Mouse (Mus musculus) CH12.LX (cell line): Measurements from ENCODE around the gene Edem3. TPM values are rescaled to one million over a fixed set of nuclear protein-coding genes. Genes with fewer than 3 reads are reported as not detected.

ENCODE experiments used
- DNase-seq: peaks from one replicate; pipeline ENCODE4 v3.0.0-alpha.2; 2013; ENCODE audit errors: extremely low read depth
- H3K27ac ChIP-seq: 2 replicates; pipeline ENCODE4 v1.5.1; 2012; ENCODE audit warnings: low read depth, mild to moderate bottlenecking, control low read depth, moderate library complexity; ENCODE audit not compliant: insufficient read depth
- H3K27me3 ChIP-seq: replicated peaks from 2 replicates; pipeline ENCODE3; 2012; ENCODE audit warnings: inconsistent platforms
- H3K36me3 ChIP-seq, 2 experiments: replicated peaks in 1 of 2; 2 replicates each; pipeline versions ENCODE3 to v1.6.1; 2012; ENCODE audit warnings: inconsistent platforms in 1 of 2, low read length in 1 of 2, mild to moderate bottlenecking in 1 of 2, mixed read lengths in 1 of 2, moderate library complexity in 1 of 2; ENCODE audit not compliant: control insufficient read depth in 1 of 2, insufficient read depth in 1 of 2
- H3K4me1 ChIP-seq, 2 experiments: 2 replicates each; pipeline ENCODE4 v1.6.1; 2012; ENCODE audit warnings: inconsistent platforms in 1 of 2, moderate library complexity in 1 of 2; ENCODE audit not compliant: insufficient read depth in 2 of 2, control insufficient read depth in 1 of 2
- H3K4me2 ChIP-seq: 2 replicates; pipeline ENCODE4 v1.6.1; 2012; ENCODE audit warnings: low read depth, mild to moderate bottlenecking, control low read depth; ENCODE audit not compliant: poor library complexity, insufficient read depth, severe bottlenecking
- H3K4me3 ChIP-seq, 3 experiments: fragments of 150-350 bp in 1 of 3; sonication (generic) in 1 of 3; replicated peaks in 1 of 3; 2 replicates each; pipeline versions ENCODE3 to v1.5.1; 2011 to 2012; ENCODE audit warnings: low read depth in 2 of 3, low read length in 2 of 3, mild to moderate bottlenecking in 2 of 3, moderate library complexity in 2 of 3, control low read depth in 1 of 3, improper control_type of control experiment in 1 of 3, inconsistent platforms in 1 of 3, mixed read lengths in 1 of 3; ENCODE audit not compliant: poor library complexity in 1 of 3
- H3K79me2 ChIP-seq: replicated peaks from 2 replicates; pipeline ENCODE4 v1.6.1; 2012; ENCODE audit warnings: mild to moderate bottlenecking, moderate library complexity; ENCODE audit not compliant: control insufficient read depth, poor library complexity, insufficient read depth, severe bottlenecking; ENCODE audit errors: extremely low read depth
- H3K9ac ChIP-seq: 2 replicates; pipeline ENCODE4 v1.6.1; 2012; ENCODE audit warnings: low read depth, mild to moderate bottlenecking, control low read depth, moderate library complexity; ENCODE audit not compliant: insufficient read depth
- H3K9me3 ChIP-seq: replicated peaks from 2 replicates; pipeline ENCODE3; 2012; ENCODE audit warnings: low read length, inconsistent platforms, mixed read lengths
- BHLHE40 ChIP-seq: IDR thresholded peaks from 2 replicates; pipeline ENCODE4 v1.6.1; 2011; ENCODE audit warnings: mild to moderate bottlenecking, low read depth, low read length, improper control_type of control experiment
- CTCF ChIP-seq, 2 experiments: IDR thresholded peaks in 1 of 2; conservative IDR thresholded peaks in 1 of 2; 2 replicates each; pipeline ENCODE4 v1.5.1; 2011 to 2012; ENCODE audit warnings: low read depth in 2 of 2, low read length in 2 of 2, improper control_type of control experiment in 1 of 2, inconsistent platforms in 1 of 2, mild to moderate bottlenecking in 1 of 2, moderate library complexity in 1 of 2
- E2F4 ChIP-seq: IDR thresholded peaks from 2 replicates; pipeline ENCODE4 v1.6.1; 2011; ENCODE audit warnings: low read depth, low read length, improper control_type of control experiment; ENCODE audit not compliant: insufficient replicate concordance
- ELF1 ChIP-seq: IDR thresholded peaks from 2 replicates; pipeline ENCODE4 v1.6.1; 2014; ENCODE audit warnings: low read depth, mild to moderate bottlenecking, inconsistent platforms, low read length, improper control_type of control experiment
- ETS1 ChIP-seq: conservative IDR thresholded peaks from 2 replicates; pipeline ENCODE4 v1.6.1; 2012; ENCODE audit warnings: low read depth, mild to moderate bottlenecking, inconsistent platforms, low read length, improper control_type of control experiment, moderate library complexity
- JUND ChIP-seq: conservative IDR thresholded peaks from 2 replicates; pipeline ENCODE4 v1.6.1; 2011; ENCODE audit warnings: low read depth, low read length, improper control_type of control experiment
- MAX ChIP-seq: IDR thresholded peaks from 2 replicates; pipeline ENCODE4 v1.6.1; 2011; ENCODE audit warnings: low read length, improper control_type of control experiment
- MAZ ChIP-seq: IDR thresholded peaks from 2 replicates; pipeline ENCODE4 v1.6.1; 2012; ENCODE audit warnings: low read depth, mild to moderate bottlenecking, inconsistent platforms, low read length, improper control_type of control experiment, moderate library complexity
- MXI1 ChIP-seq: IDR thresholded peaks from 2 replicates; pipeline ENCODE4 v1.6.1; 2011; ENCODE audit warnings: mild to moderate bottlenecking, low read depth, low read length, improper control_type of control experiment
- MYC ChIP-seq: IDR thresholded peaks from 2 replicates; pipeline ENCODE4 v1.6.1; 2011; ENCODE audit warnings: low read depth, mild to moderate bottlenecking, improper control_type of control experiment, low read length
- NRF1 ChIP-seq: IDR thresholded peaks from 2 replicates; pipeline ENCODE4 v1.6.1; 2014; ENCODE audit warnings: low read depth, mild to moderate bottlenecking, inconsistent platforms, low read length, improper control_type of control experiment, moderate library complexity
- SIN3A ChIP-seq: IDR thresholded peaks from 2 replicates; pipeline ENCODE4 v1.6.1; 2012; ENCODE audit warnings: low read length, improper control_type of control experiment, inconsistent platforms
- TBP ChIP-seq: conservative IDR thresholded peaks from 2 replicates; pipeline ENCODE4 v1.6.1; 2011; ENCODE audit warnings: low read depth, low read length, improper control_type of control experiment
- UBTF ChIP-seq: IDR thresholded peaks from 2 replicates; pipeline ENCODE4 v1.6.1; 2012; ENCODE audit warnings: low read depth, mild to moderate bottlenecking, inconsistent platforms, low read length, improper control_type of control experiment, moderate library complexity
- USF1 ChIP-seq: IDR thresholded peaks from 2 replicates; pipeline ENCODE4 v1.6.1; 2014; ENCODE audit warnings: low read depth, mild to moderate bottlenecking, inconsistent platforms, low read length, improper control_type of control experiment
- USF2 ChIP-seq: conservative IDR thresholded peaks from 2 replicates; pipeline ENCODE4 v1.6.1; 2011; ENCODE audit warnings: low read depth, low read length, improper control_type of control experiment
- ZC3H11A ChIP-seq: IDR thresholded peaks from 2 replicates; pipeline ENCODE4 v1.6.1; 2012; ENCODE audit warnings: low read depth, mild to moderate bottlenecking, inconsistent platforms, low read length, improper control_type of control experiment
- ZKSCAN1 ChIP-seq: IDR thresholded peaks from 2 replicates; pipeline ENCODE4 v1.6.1; 2012; ENCODE audit warnings: low read depth, inconsistent platforms, low read length, improper control_type of control experiment, borderline replicate concordance
- ZMIZ1 ChIP-seq: IDR thresholded peaks from 2 replicates; pipeline ENCODE4 v1.6.1; 2012; ENCODE audit warnings: low read depth, mild to moderate bottlenecking, inconsistent platforms, low read length, improper control_type of control experiment
- dilution Hi-C: fragments of 300-500 bp; cut with MboI; formaldehyde crosslinking; loops from 2 replicates; pipeline ENCODE4 v1.14.3; 2020; ENCODE audit warnings: low sequenced_read_pairs; ENCODE audit not compliant: extremely low pct_unique_long_range_greater_than_20kb, extremely low pct_ligation_motif_present
- in situ Hi-C: fragments of 300-500 bp; cut with MboI; formaldehyde crosslinking; loops from 3 replicates; pipeline ENCODE4 v1.14.3; 2019; ENCODE audit warnings: low sequenced_read_pairs, low pct_ligation_motif_present, low pct_unique_long_range_greater_than_20kb, mixed read lengths
- polyA plus RNA-seq: library from polyadenylated mRNA; unstranded; fragments of >175 nt; gene quantifications from 2 replicates; pipeline ENCODE4 v1.2.1, GENCODE M21; 2012; ENCODE audit warnings: low read depth; ENCODE audit not compliant: insufficient read length
- total RNA-seq, 2 experiments: library from RNA; depleted of rRNA; stranded (reverse); fragments of 300-350 nt in 1 of 2; fragments of >200 nt in 1 of 2; gene quantifications; 2 replicates each; pipeline ENCODE4 v1.2.3; 2012 to 2014

The Edem3 gene
- total and polyA plus RNA-seq, 3 experiments: 9.8 to 15.8 (median 10.6) TPM

DNA sequence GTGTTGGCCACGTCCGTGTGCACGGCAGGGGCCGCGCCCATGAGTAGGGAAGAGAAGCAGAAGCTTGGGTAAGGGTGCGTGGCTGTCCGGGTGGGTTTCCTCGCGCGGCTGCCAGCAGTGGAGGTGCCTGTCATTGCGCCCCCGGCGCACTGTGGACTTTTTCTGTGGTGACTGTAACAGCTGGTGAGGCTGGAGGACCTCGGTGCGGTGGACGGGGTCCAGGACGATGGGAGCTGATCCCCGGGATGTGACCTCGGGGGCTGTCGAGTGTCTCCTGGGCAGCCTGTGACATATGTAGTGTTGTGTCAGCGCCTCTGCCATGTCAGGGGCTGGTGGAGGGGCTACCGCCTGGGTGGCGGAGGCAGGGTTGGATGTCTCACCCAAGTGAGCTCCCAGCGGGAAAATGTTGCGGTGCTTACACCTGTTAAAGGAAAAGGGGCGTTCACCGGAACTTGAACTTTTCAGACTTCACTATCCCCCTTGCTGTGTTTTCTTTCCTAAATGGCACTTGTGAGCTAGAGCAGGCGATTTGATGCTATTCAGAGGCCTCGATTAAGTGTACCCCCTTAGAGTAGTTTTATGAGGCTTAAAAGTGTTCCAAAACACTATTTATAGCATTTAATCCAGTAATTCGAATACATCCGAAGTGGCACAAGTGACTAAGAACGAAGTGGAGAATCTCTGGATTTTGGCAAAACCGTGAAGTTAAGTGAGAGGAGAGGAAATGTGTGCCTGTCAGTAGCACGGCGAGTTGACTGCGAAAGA, 671 bp downstream of the Edem3 start:
- DNase-seq: no peak

DNA sequence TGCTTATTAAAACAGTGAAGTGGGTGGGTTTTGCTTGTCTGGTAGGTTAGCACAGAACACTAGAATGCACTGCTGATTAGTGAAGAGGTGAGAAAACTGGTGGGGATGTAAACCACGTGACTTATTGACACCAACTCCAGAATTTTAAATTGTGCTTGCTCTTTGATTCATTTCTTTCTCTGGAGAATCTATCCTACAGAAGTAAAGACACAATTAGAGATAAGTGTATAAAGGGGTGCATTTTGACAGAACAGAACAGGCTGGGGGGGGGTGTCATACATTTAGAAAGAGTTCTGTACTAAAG, 1.2 kb downstream of the Edem3 start:
- dilution Hi-C loops: no loop called here
- no peak; the same call in 1 of the 2 replicates for TF ChIP-seq SIN3A
- no peak for TF ChIP-seq ZKSCAN1
- peak; percentile 56 for TF ChIP-seq USF2
- TF ChIP-seq BHLHE40: no peak
- no peak for TF ChIP-seq ELF1
- TF ChIP-seq USF1: peak; percentile 44

More for the DNA sequence above, 671 bp downstream of the Edem3 start:
- Histone ChIP-seq H3K36me3 (peaks cover 3 to 7% of the 10 kb centered on the region in 2 experiments), H3K79me2 (peaks cover 10% of the 10 kb centered on the region; the same call in 1 of the 2 replicates), H3K9ac (peak overlapping the region; percentile 66), H3K27ac (peak overlapping the region; percentile 11; the same call in 1 of the 2 replicates), H3K4me1 (peaks cover 0 to 38% of the 10 kb centered on the region in 2 experiments; a peak in 2 of 4 replicates), H3K27me3 (no peaks in the 10 kb centered on the region), H3K9me3 (no peaks in the 10 kb centered on the region), H3K4me2 (peak overlapping the region; percentile 88), H3K4me3 (peak overlapping the region; percentile 84 to 96 (median 91))
- in situ Hi-C loops: no loop called here
- dilution Hi-C loops: no loop called here
- no peak; the same call in 1 of the 2 replicates for TF ChIP-seq SIN3A
- TF ChIP-seq ELF1: no peak
- TF ChIP-seq E2F4: no peak
- TF ChIP-seq BHLHE40: no peak
- TF ChIP-seq USF2: no peak
- no peak for TF ChIP-seq ZC3H11A
- TF ChIP-seq TBP: no peak
- TF ChIP-seq MXI1: no peak
- TF ChIP-seq MAX: no peak
- TF ChIP-seq MAZ: no peak
- no peak for TF ChIP-seq UBTF
- no peak for TF ChIP-seq JUND
- no peak for TF ChIP-seq ZKSCAN1
- no peak for TF ChIP-seq NRF1
- no peak for TF ChIP-seq ZMIZ1
- TF ChIP-seq ETS1: no peak
- no peak for TF ChIP-seq CTCF (conservative IDR thresholded peaks at IDR 0.05 in 1 of 2, IDR thresholded peaks at IDR 0.05 in 1 of 2; ENCODE audit: low read depth in 2 of 2, low read length in 2 of 2)
- TF ChIP-seq MYC: no peak

More for the DNA sequence above, 1.2 kb downstream of the Edem3 start:
- H3K27ac ChIP-seq: no peak overlapping the region
- peak overlapping the region; percentile 66; the same call in 1 of the 2 replicates for H3K9ac ChIP-seq
- no peaks in the 10 kb centered on the region for H3K27me3 ChIP-seq
- H3K9me3 ChIP-seq: no peaks in the 10 kb centered on the region
- DNase-seq: no peak
- H3K4me1 ChIP-seq: peaks cover 0 to 38% of the 10 kb centered on the region in 2 experiments; a peak in 2 of 4 replicates
- H3K36me3 ChIP-seq: peaks cover 7 to 12% of the 10 kb centered on the region in 2 experiments
- peak overlapping the region; percentile 84 to 96 (median 91) for H3K4me3 ChIP-seq
- peak overlapping the region; percentile 88 for H3K4me2 ChIP-seq
- peaks cover 10% of the 10 kb centered on the region; the same call in 1 of the 2 replicates for H3K79me2 ChIP-seq
- in situ Hi-C loops: no loop called here
